Mouse (Mus musculus): ENCODE data around the gene Zfyve27.

- no peak for TF ChIP-seq POLR2A (IDR thresholded peaks at IDR 0.05; ENCODE audit: extremely low read depth, insufficient read depth, low read length)
- TF ChIP-seq CTCF (IDR thresholded peaks at IDR 0.05; ENCODE audit: low read depth, low read length), result no peak
Observed at GRCm38 (mm10) chr19:42193311-42193710, 29.6 kb downstream of the Zfyve27 start.
